Mouse (Mus musculus): ENCODE data around the gene Bmp6.

The Bmp6 gene

DNA sequence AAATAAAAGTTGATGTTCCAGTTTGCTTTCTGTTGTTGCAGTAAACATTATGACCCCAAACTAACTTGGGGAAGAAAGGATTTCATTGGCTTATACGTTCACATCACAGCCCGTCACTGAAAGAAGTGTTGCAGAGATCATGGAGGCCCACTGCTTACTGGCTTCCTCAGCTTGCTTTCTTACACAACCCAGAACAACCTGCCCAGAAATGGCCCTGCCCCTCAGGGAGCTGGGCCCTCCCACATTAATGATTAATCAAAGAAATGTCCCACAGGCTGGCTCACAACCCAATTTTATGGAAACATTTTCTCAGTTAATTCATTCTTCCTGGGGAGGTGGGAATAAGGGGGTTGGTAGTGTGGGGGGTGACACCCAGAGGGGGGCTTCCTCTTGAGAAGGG lies 170.5 kb downstream of the Bmp6 start:
- DNase-seq (ENCODE audit: low read depth): no peak

GRCm38 (mm10) chr13:38515845-38516244 lies 170.9 kb downstream of the Bmp6 start:
- no peak for DNase-seq (ENCODE audit: low read depth)

GRCm38 (mm10) chr13:38516582-38516981 lies 171.7 kb downstream of the Bmp6 start:
- DNase-seq (ENCODE audit: low read depth): no peak

- no peak for DNase-seq (ENCODE audit: low read depth)
Measured at GRCm38 (mm10) chr13:38520299-38520698, 175.4 kb downstream of the Bmp6 start.

DNA sequence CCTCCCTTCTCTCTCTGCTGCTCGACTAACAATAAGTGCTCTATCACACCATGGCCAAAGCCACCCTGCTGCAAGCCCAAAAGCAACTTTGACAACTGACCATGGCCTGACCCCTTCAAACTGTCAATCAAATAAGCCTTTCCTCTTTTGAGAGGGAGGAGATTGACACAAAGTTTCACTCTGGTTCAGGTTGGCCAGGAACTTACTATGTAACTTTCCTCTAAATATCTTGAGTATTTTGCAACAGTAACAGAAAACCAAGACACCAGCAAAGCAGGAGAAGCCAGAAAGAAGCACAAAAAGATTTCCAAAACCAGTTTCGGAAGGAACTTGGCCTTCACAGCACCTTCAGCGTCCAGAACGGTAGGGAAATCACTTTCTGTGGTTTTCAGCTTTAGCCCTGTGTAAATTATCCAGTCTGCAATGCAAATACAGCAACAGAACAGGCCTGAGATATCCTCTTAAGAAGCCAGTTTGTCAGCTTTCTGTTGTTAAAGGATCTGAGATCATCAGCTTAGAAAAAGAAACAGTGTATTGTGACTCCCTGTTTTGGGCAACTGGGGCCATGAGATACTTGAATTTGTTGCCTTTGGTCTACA lies 177.2 kb downstream of the Bmp6 start:
- no peak for DNase-seq (ENCODE audit: low read depth)

- no peak for DNase-seq (ENCODE audit: low read depth)
Measured at GRCm38 (mm10) chr13:38523231-38523630, 178.3 kb downstream of the Bmp6 start.

- DNase-seq (ENCODE audit: low read depth): no peak
Measured at GRCm38 (mm10) chr13:38525261-38525660, 180.4 kb downstream of the Bmp6 start.

GRCm38 (mm10) chr13:38526116-38526515 lies 181.2 kb downstream of the Bmp6 start:
- no peak for DNase-seq (ENCODE audit: low read depth)

- DNase-seq (ENCODE audit: low read depth): no peak
Measured at GRCm38 (mm10) chr13:38527041-38527796, 182.3 kb downstream of the Bmp6 start.

DNA sequence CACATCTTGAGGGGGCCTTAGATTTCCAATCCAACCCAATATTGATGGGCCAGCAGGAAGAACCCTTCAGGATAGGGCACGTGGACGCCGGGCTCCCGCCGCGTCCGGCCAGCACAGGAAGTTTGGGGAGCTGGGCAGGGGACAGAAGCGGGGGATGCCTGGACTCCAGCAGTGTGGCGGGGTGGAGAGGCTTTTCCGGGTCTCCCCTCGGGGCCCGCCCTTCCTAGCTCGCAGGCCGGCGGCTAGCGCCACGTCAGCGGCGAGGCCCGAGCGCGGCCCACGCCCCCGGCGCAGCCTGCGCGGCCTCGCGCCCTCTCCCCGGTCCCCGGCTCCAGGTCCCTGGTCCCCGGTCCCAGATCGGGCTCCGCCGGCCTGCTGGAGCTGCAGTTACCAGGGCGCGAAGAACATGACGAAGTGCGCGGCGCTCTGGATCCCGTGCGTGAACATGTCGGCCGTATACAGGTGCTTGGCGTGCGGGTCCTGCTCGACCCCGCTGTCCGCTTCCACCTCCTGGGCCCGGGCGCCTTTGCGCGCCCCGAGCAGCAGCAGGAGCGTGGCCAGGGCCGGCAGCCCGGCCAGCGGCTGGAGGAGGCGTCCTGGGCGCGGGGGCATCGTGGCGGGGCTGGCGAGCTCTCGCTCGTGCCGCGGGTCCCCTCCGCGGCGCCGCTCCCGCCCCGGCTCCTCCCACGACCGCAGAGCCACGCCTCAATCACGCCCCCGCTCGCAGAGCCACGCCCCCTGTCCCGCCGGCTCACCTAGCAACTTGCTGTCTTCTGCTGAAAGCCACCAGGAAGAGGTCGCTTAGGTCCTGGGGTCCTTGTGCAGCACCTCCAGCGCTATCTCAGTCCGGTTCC lies 183.1 kb downstream of the Bmp6 start:
- peak; percentile 60 for DNase-seq (ENCODE audit: low read depth)

DNA sequence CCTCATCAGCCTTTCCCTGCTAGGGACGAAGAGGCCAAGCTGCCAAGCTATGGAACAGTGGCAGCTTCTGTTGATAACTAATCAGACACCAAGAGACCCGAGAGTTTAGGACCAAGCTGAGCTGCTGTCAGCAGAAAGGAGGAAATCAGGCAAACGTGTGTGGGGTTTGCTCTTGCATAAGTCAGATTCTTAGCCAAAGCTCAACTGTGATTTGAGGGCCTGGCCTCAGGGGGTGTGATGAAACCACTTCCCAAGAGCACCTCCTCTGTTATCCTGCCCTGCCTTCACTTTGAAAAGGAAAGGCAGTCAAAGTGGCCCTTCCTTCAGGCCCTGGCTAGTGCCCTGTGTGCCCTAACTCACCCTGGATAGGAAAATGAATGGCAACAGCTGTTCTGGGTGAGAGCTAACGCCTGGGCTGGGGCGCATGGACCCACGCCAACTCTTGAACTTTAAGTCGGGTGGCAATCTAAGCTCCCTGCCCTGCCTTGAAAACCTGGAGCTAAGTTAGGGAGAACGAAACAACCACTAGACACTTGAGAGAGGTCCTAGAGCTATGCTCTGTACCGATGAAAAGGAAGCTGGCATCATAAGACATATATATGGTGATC lies 183.9 kb downstream of the Bmp6 start, which contains the start of gene Txndc5:
Gene Txndc5 (minus strand): TSS at position 138 of the 608 bp plus-strand sequence.
- peak; percentile 9 for DNase-seq (ENCODE audit: low read depth)

GRCm38 (mm10) chr13:38529576-38529975 lies 184.7 kb downstream of the Bmp6 start:
- no peak for DNase-seq (ENCODE audit: low read depth)

DNA sequence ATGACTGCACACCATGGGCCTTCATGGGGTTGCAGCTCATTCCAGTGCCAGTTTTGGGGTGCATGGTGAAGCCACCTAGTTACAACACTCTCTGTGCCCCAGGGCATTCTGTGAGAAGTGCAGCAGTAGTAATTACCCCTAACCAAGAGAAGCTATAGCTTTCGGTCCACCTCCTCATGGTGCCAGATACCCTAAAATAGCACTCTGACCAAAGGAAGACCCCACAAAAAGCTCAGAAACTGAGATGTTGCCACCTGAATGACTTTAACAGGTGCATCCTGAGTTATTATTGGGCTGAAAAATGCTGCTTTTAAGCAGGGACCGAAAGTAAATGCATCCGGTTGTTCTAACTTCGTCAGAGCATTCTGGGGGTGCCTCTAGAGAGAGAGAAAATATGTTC lies 186.6 kb downstream of the Bmp6 start:
- DNase-seq (ENCODE audit: low read depth): no peak

GRCm38 (mm10) chr13:38533461-38533860 lies 188.6 kb downstream of the Bmp6 start:
- DNase-seq (ENCODE audit: low read depth): no peak

DNA sequence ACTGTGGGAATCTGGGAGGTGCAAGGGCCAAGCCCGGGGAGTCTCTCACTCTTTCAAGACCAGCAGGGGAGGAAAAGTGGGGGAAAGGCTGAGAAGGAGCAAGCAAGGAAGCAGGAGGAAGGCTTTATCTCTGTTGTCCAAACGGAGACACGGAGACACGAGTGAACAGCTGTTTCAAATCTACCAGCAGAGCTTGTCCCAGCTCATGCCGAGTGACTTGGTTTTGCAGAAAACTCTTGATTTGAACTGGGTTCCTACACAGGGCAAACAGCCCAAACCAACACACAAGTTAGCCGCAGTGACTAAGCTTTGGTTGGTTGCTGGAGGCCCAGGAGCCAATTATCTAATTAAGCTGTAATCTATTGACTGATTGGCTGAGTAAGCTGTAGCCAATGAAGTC lies 189.1 kb downstream of the Bmp6 start:
- DNase-seq (ENCODE audit: low read depth): no peak

GRCm38 (mm10) chr13:38534731-38535130 lies 189.8 kb downstream of the Bmp6 start:
- DNase-seq (ENCODE audit: low read depth): no peak

GRCm38 (mm10) chr13:38537521-38537920 lies 192.6 kb downstream of the Bmp6 start:
- no peak for DNase-seq (ENCODE audit: low read depth)

- DNase-seq (ENCODE audit: low read depth): no peak
Measured at GRCm38 (mm10) chr13:38539192-38539900, 194.4 kb downstream of the Bmp6 start.

- DNase-seq (ENCODE audit: low read depth): no peak
Measured at GRCm38 (mm10) chr13:38543455-38544125, 198.7 kb downstream of the Bmp6 start.

GRCm38 (mm10) chr13:38544769-38545445 lies 200.0 kb downstream of the Bmp6 start:
- DNase-seq (ENCODE audit: low read depth): no peak

DNA sequence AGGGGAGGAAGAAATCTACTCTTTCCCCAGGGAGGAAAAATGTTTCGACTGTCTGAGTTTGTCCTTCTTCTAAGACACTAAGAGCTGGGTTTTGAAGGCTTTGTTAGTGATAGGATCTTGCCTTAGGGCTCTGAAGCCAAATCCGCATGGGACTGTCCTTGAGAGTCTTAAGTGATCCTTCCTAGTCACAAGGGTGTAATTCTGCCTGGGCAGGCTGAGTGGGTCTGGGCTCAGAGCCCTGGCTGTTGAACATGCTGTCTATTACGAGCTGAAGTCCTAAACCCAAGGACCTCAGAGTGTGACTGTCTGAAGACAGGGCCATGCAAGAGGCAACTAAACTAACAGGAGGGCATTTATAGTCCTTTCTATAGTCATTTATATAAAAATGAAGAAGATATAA lies 200.6 kb downstream of the Bmp6 start:
- no peak for DNase-seq (ENCODE audit: low read depth)

Data from c-Kit-positive CD71-negative TER-119-negative erythroid progenitor cells, embryonic 14.5 days (primary cell).